Mouse (Mus musculus): ENCODE results near the gene Hint1. TPM values are rescaled to one million over a fixed set of nuclear protein-coding genes. Genes with fewer than 3 reads are reported as not detected.

The Hint1 gene
- polyA plus RNA-seq, 1 experiment = 336 TPM

- H3K27ac ChIP-seq (ENCODE audit: control insufficient read depth, insufficient read depth, low read length) = no peak overlapping the region
- 86% methylated on average over 4 of the region's 4 CpGs for WGBS
- TF ChIP-seq CTCF (IDR thresholded peaks at IDR 0.05; ENCODE audit: borderline replicate concordance, control insufficient read depth, extremely low read depth, insufficient read depth, low read length, poor library complexity) (no peak), POLR2A (IDR thresholded peaks at IDR 0.05; ENCODE audit: control insufficient read depth, extremely low read depth, insufficient read depth, low read length, poor library complexity) (no peak)
Measured at GRCm38 (mm10) chr11:54899657-54900056, 33.5 kb downstream of the Hint1 start.

GRCm38 (mm10) chr11:54902333-54903323, 36.4 kb downstream of the Hint1 start, which contains the start of gene Gpx3:
Gpx3 (plus strand) TSS chr11:54902453.
- no peaks in the 10 kb centered on the region for H3K36me3 ChIP-seq (ENCODE audit: control insufficient read depth, insufficient read depth, low read length)
- WGBS = 20% methylated on average over 45 of the region's 45 CpGs
- H3K27ac ChIP-seq (ENCODE audit: control insufficient read depth, insufficient read depth, low read length) = no peak within 1 kb of the TSS
- no peaks in the 10 kb centered on the region for H3K27me3 ChIP-seq (ENCODE audit: control insufficient read depth, insufficient read depth, low read length)
- DNase-seq = no peak
- no peak within 1 kb of the TSS for H3K4me3 ChIP-seq (ENCODE audit: control insufficient read depth, insufficient read depth, low read length)
- no peak for TF ChIP-seq POLR2A (IDR thresholded peaks at IDR 0.05; ENCODE audit: control insufficient read depth, extremely low read depth, insufficient read depth, low read length, poor library complexity)
- no peak for TF ChIP-seq CTCF (IDR thresholded peaks at IDR 0.05; ENCODE audit: borderline replicate concordance, control insufficient read depth, extremely low read depth, insufficient read depth, low read length, poor library complexity)
- no peaks in the 10 kb centered on the region for H3K4me1 ChIP-seq (replicated peaks; ENCODE audit: control insufficient read depth, insufficient read depth, low read length)

More at GRCm38 (mm10) chr11:54899657-54900056, 33.5 kb downstream of the Hint1 start:
- H3K36me3 ChIP-seq (ENCODE audit: control insufficient read depth, insufficient read depth, low read length) = no peaks in the 10 kb centered on the region
- no peak for DNase-seq
- no peaks in the 10 kb centered on the region for H3K27me3 ChIP-seq (ENCODE audit: control insufficient read depth, insufficient read depth, low read length)
- H3K4me1 ChIP-seq (replicated peaks; ENCODE audit: control insufficient read depth, insufficient read depth, low read length) = no peaks in the 10 kb centered on the region
- no peak overlapping the region for H3K4me3 ChIP-seq (ENCODE audit: control insufficient read depth, insufficient read depth, low read length)

- no peaks in the 10 kb centered on the region for H3K4me1 ChIP-seq (replicated peaks; ENCODE audit: control insufficient read depth, insufficient read depth, low read length)
- TF ChIP-seq CTCF (IDR thresholded peaks at IDR 0.05; ENCODE audit: borderline replicate concordance, control insufficient read depth, extremely low read depth, insufficient read depth, low read length, poor library complexity) (no peak), POLR2A (IDR thresholded peaks at IDR 0.05; ENCODE audit: control insufficient read depth, extremely low read depth, insufficient read depth, low read length, poor library complexity) (no peak)
- no peaks in the 10 kb centered on the region for H3K27me3 ChIP-seq (ENCODE audit: control insufficient read depth, insufficient read depth, low read length)
- no peak overlapping the region for H3K27ac ChIP-seq (ENCODE audit: control insufficient read depth, insufficient read depth, low read length)
- no peaks in the 10 kb centered on the region for H3K36me3 ChIP-seq (ENCODE audit: control insufficient read depth, insufficient read depth, low read length)
- no peak for DNase-seq
- 90% methylated on average over 5 of the region's 5 CpGs for WGBS
- no peak overlapping the region for H3K4me3 ChIP-seq (ENCODE audit: control insufficient read depth, insufficient read depth, low read length)
Measured at GRCm38 (mm10) chr11:54903339-54903738, 37.2 kb downstream of the Hint1 start.

GRCm38 (mm10) chr11:54903940-54904706, 37.9 kb downstream of the Hint1 start:
- no peak overlapping the region for H3K27ac ChIP-seq (ENCODE audit: control insufficient read depth, insufficient read depth, low read length)
- 76% methylated on average over 4 of the region's 4 CpGs for WGBS
- TF ChIP-seq CTCF (IDR thresholded peaks at IDR 0.05; ENCODE audit: borderline replicate concordance, control insufficient read depth, extremely low read depth, insufficient read depth, low read length, poor library complexity) (no peak), POLR2A (IDR thresholded peaks at IDR 0.05; ENCODE audit: control insufficient read depth, extremely low read depth, insufficient read depth, low read length, poor library complexity) (no peak)
- H3K27me3 ChIP-seq (ENCODE audit: control insufficient read depth, insufficient read depth, low read length) = no peaks in the 10 kb centered on the region
- no peaks in the 10 kb centered on the region for H3K4me1 ChIP-seq (replicated peaks; ENCODE audit: control insufficient read depth, insufficient read depth, low read length)
- H3K4me3 ChIP-seq (ENCODE audit: control insufficient read depth, insufficient read depth, low read length) = no peak overlapping the region
- DNase-seq = no peak
- H3K36me3 ChIP-seq (ENCODE audit: control insufficient read depth, insufficient read depth, low read length) = no peaks in the 10 kb centered on the region; the same call in 1 of the 2 replicates

- no peaks in the 10 kb centered on the region for H3K27me3 ChIP-seq (ENCODE audit: control insufficient read depth, insufficient read depth, low read length)
- no peaks in the 10 kb centered on the region for H3K4me1 ChIP-seq (replicated peaks; ENCODE audit: control insufficient read depth, insufficient read depth, low read length)
- no peak overlapping the region for H3K4me3 ChIP-seq (ENCODE audit: control insufficient read depth, insufficient read depth, low read length)
- TF ChIP-seq POLR2A (IDR thresholded peaks at IDR 0.05; ENCODE audit: control insufficient read depth, extremely low read depth, insufficient read depth, low read length, poor library complexity) (no peak), CTCF (IDR thresholded peaks at IDR 0.05; ENCODE audit: borderline replicate concordance, control insufficient read depth, extremely low read depth, insufficient read depth, low read length, poor library complexity) (no peak)
- no peak overlapping the region for H3K27ac ChIP-seq (ENCODE audit: control insufficient read depth, insufficient read depth, low read length)
- H3K36me3 ChIP-seq (ENCODE audit: control insufficient read depth, insufficient read depth, low read length) = peaks cover 9% of the 10 kb centered on the region
- WGBS = 92% methylated on average over 3 of the region's 3 CpGs
- no peak for DNase-seq
Measured at GRCm38 (mm10) chr11:54905086-54905485, 38.9 kb downstream of the Hint1 start.

GRCm38 (mm10) chr11:54905931-54906330, 39.7 kb downstream of the Hint1 start:
- Histone ChIP-seq H3K27me3 (ENCODE audit: control insufficient read depth, insufficient read depth, low read length) (no peaks in the 10 kb centered on the region), H3K4me1 (replicated peaks; ENCODE audit: control insufficient read depth, insufficient read depth, low read length) (no peaks in the 10 kb centered on the region), H3K27ac (ENCODE audit: control insufficient read depth, insufficient read depth, low read length) (no peak overlapping the region), H3K36me3 (ENCODE audit: control insufficient read depth, insufficient read depth, low read length) (peaks cover 18% of the 10 kb centered on the region), H3K4me3 (ENCODE audit: control insufficient read depth, insufficient read depth, low read length) (no peak overlapping the region)
- TF ChIP-seq POLR2A (IDR thresholded peaks at IDR 0.05; ENCODE audit: control insufficient read depth, extremely low read depth, insufficient read depth, low read length, poor library complexity) = no peak
- TF ChIP-seq CTCF (IDR thresholded peaks at IDR 0.05; ENCODE audit: borderline replicate concordance, control insufficient read depth, extremely low read depth, insufficient read depth, low read length, poor library complexity) = no peak
- DNase-seq = no peak
- WGBS = 89% methylated on average over 4 of the region's 4 CpGs
